Mouse (Mus musculus): Measurements from ENCODE around the gene Dap.

- TF ChIP-seq POLR2A (IDR thresholded peaks at IDR 0.05; ENCODE audit: low read depth, low read length) (no peak), CTCF (conservative IDR thresholded peaks at IDR 0.05 in 1 of 2, IDR thresholded peaks at IDR 0.05 in 1 of 2; ENCODE audit: low read depth in 2 of 2, low read length in 2 of 2) (no peak), ZKSCAN1 (IDR thresholded peaks at IDR 0.05; ENCODE audit: borderline replicate concordance, low read depth, low read length) (no peak)
Observed at GRCm38 (mm10) chr15:31238611-31239010, 14.5 kb downstream of the Dap start.

Data from CH12.LX (cell line).